Mouse (Mus musculus): ENCODE data around the gene Gna14.

Gna14 gene

GRCm38 (mm10) chr19:16598653-16599297 is 163.2 kb downstream of the Gna14 start:
- no peak for DNase-seq

- DNase-seq = peak; percentile 54
Observed at GRCm38 (mm10) chr19:16599298-16599970, 163.9 kb downstream of the Gna14 start.

GRCm38 (mm10) chr19:16602026-16602425 is 166.5 kb downstream of the Gna14 start:
- DNase-seq = no peak

GRCm38 (mm10) chr19:16607634-16608033 is 172.1 kb downstream of the Gna14 start:
- no peak for DNase-seq

GRCm38 (mm10) chr19:16623154-16623553 is 187.6 kb downstream of the Gna14 start:
- DNase-seq = no peak

GRCm38 (mm10) chr19:16624994-16625393 is 189.4 kb downstream of the Gna14 start:
- no peak for DNase-seq

GRCm38 (mm10) chr19:16625610-16626395 is 190.2 kb downstream of the Gna14 start:
- DNase-seq = no peak
